Mouse (Mus musculus): ENCODE data around the gene Metap2. TPM values are rescaled to one million over a fixed set of nuclear protein-coding genes. Genes with fewer than 3 reads are reported as not detected.
A peak's percentile ranks its signal among the peaks of the same experiment; 100 is the strongest.

Gene Metap2
- polyA plus RNA-seq, 1 experiment from 2014 or later, result 171 TPM

DNA sequence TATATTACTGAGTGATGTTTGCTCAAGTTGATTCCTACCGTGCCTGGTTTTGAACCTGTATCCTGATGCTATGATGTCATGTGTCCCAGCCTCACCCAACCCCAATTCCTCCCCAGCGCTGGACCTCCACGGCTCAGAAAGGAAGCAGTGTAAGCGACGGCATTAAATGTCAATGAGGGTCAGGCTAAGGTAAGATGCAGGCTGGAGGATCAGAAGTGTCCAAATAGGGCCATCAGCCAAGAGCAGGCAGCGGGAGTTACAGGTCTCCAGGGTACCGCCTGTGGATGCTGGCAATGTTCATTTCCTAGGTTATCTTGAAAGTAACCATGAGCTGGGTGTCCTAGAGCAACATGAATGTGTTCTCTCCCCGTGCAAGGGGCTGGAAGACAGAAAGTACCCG is 34.5 kb upstream of the Metap2 start:
- ATAC-seq (ENCODE audit: low FRiP score, low TSS enrichment), result no peak
- H3K4me3 ChIP-seq (ENCODE audit: low read length), result no peak overlapping the region
- H3K27me3 ChIP-seq (ENCODE audit: insufficient read depth, low read length), result no peaks in the 10 kb centered on the region
- H3K27ac ChIP-seq (ENCODE audit: low read length), result no peak overlapping the region
- 65% methylated on average over 9 of the region's 9 CpGs for WGBS
- H3K4me1 ChIP-seq (ENCODE audit: insufficient read depth, low read length), result no peaks in the 10 kb centered on the region
- H3K9ac ChIP-seq (replicated peaks; ENCODE audit: low read length), result no peak overlapping the region
- no peaks in the 10 kb centered on the region for H3K9me3 ChIP-seq (ENCODE audit: low read length)
- H3K4me2 ChIP-seq (replicated peaks; ENCODE audit: low read depth, low read length), result no peak overlapping the region
- H3K36me3 ChIP-seq (ENCODE audit: insufficient read depth, low read length), result no peaks in the 10 kb centered on the region

- no peak overlapping the region for H3K9ac ChIP-seq (replicated peaks; ENCODE audit: low read length)
- H3K27me3 ChIP-seq (ENCODE audit: insufficient read depth, low read length), result no peaks in the 10 kb centered on the region
- H3K4me3 ChIP-seq (ENCODE audit: low read length), result no peak overlapping the region
- ATAC-seq (ENCODE audit: low FRiP score, low TSS enrichment), result no peak
- WGBS, result 70% methylated on average over 4 of the region's 4 CpGs
- no peak overlapping the region for H3K27ac ChIP-seq (ENCODE audit: low read length)
- H3K9me3 ChIP-seq (ENCODE audit: low read length), result no peaks in the 10 kb centered on the region
- H3K36me3 ChIP-seq (ENCODE audit: insufficient read depth, low read length), result no peaks in the 10 kb centered on the region
- no peaks in the 10 kb centered on the region for H3K4me1 ChIP-seq (ENCODE audit: insufficient read depth, low read length)
- H3K4me2 ChIP-seq (replicated peaks; ENCODE audit: low read depth, low read length), result no peak overlapping the region
These were observed 33.4 kb upstream of the Metap2 start for GRCm38 (mm10) chr10:93930236-93930824.

GRCm38 (mm10) chr10:93924666-93925065 is 27.8 kb upstream of the Metap2 start:
- Histone ChIP-seq H3K9ac (replicated peaks; ENCODE audit: low read length) (no peak overlapping the region), H3K4me2 (replicated peaks; ENCODE audit: low read depth, low read length) (no peak overlapping the region), H3K27ac (ENCODE audit: low read length) (no peak overlapping the region), H3K9me3 (ENCODE audit: low read length) (no peaks in the 10 kb centered on the region), H3K27me3 (ENCODE audit: insufficient read depth, low read length) (no peaks in the 10 kb centered on the region), H3K4me3 (ENCODE audit: low read length) (no peak overlapping the region), H3K36me3 (ENCODE audit: insufficient read depth, low read length) (no peaks in the 10 kb centered on the region), H3K4me1 (ENCODE audit: insufficient read depth, low read length) (no peaks in the 10 kb centered on the region)
- WGBS, result 86% methylated on average over 5 of the region's 5 CpGs
- no peak for ATAC-seq (ENCODE audit: low FRiP score, low TSS enrichment)

DNA sequence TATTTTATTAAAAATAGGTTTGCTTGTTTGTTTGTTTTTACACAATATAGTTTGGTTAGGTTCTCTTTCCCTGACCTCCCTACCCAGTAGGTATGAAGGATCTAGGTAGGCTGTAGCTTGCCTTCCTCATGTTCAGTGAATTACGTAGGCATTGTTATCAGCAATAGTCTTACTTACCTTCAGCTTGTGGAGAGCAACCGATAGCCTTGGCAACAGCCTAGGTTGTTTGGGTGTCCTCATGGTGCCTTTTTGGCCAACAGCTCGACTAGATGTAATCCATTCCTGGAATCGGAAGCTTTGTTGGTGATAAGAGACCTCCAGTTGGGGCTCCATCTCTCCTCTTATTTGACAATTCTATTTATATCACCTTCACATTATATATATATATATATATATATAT is 24.3 kb upstream of the Metap2 start:
- Histone ChIP-seq H3K9ac (replicated peaks; ENCODE audit: low read length) (no peak overlapping the region), H3K27ac (ENCODE audit: low read length) (no peak overlapping the region), H3K4me1 (ENCODE audit: insufficient read depth, low read length) (no peaks in the 10 kb centered on the region), H3K9me3 (ENCODE audit: low read length) (no peaks in the 10 kb centered on the region), H3K4me2 (replicated peaks; ENCODE audit: low read depth, low read length) (no peak overlapping the region), H3K4me3 (ENCODE audit: low read length) (no peak overlapping the region), H3K36me3 (ENCODE audit: insufficient read depth, low read length) (no peaks in the 10 kb centered on the region), H3K27me3 (ENCODE audit: insufficient read depth, low read length) (no peaks in the 10 kb centered on the region)
- 95% methylated on average over 4 of the region's 4 CpGs for WGBS
- ATAC-seq (ENCODE audit: low FRiP score, low TSS enrichment), result no peak

GRCm38 (mm10) chr10:93919227-93919626 is 22.3 kb upstream of the Metap2 start:
- Histone ChIP-seq H3K36me3 (ENCODE audit: insufficient read depth, low read length) (no peaks in the 10 kb centered on the region), H3K9ac (replicated peaks; ENCODE audit: low read length) (no peak overlapping the region), H3K27me3 (ENCODE audit: insufficient read depth, low read length) (no peaks in the 10 kb centered on the region), H3K27ac (ENCODE audit: low read length) (peak overlapping the region; percentile 32), H3K4me2 (replicated peaks; ENCODE audit: low read depth, low read length) (no peak overlapping the region), H3K4me3 (ENCODE audit: low read length) (no peak overlapping the region), H3K4me1 (ENCODE audit: insufficient read depth, low read length) (no peaks in the 10 kb centered on the region), H3K9me3 (ENCODE audit: low read length) (no peaks in the 10 kb centered on the region)
- ATAC-seq (ENCODE audit: low FRiP score, low TSS enrichment), result no peak; the same call in 1 of the 2 replicates
- WGBS, result 52% methylated on average over 13 of the region's 13 CpGs

GRCm38 (mm10) chr10:93918701-93919100 is 21.8 kb upstream of the Metap2 start:
- 59% methylated on average over 6 of the region's 6 CpGs for WGBS
- H3K4me2 ChIP-seq (replicated peaks; ENCODE audit: low read depth, low read length), result no peak overlapping the region
- no peak for ATAC-seq (ENCODE audit: low FRiP score, low TSS enrichment)

DNA sequence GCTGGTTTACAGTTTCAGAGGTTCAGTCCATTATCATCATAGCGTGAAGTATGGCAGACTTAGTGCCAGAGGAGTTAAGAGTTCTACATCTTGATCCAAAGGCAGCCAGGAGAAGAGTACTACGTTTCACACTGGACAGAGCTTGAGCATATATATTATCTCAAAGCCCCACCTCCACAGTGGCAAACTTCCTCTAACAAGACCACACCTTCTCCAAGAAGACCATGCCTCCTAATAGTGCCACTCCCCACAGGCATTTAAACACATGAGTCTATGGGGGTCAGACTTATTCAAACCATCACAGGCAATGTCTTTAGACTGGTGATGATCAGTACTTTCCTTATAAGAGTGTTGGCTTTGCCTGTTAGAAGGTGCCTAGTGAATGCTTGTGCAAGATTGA is 21.2 kb upstream of the Metap2 start:
- H3K4me1 ChIP-seq (ENCODE audit: insufficient read depth, low read length), result no peaks in the 10 kb centered on the region
- H3K9me3 ChIP-seq (ENCODE audit: low read length), result no peaks in the 10 kb centered on the region
- H3K4me3 ChIP-seq (ENCODE audit: low read length), result no peak overlapping the region
- no peak for ATAC-seq (ENCODE audit: low FRiP score, low TSS enrichment)
- no peaks in the 10 kb centered on the region for H3K36me3 ChIP-seq (ENCODE audit: insufficient read depth, low read length)
- 67% methylated on average over 2 of the region's 2 CpGs for WGBS
- 0 out of 2 replicates have a peak overlapping the region, but pooled peaks have one; percentile 4 for H3K27ac ChIP-seq (ENCODE audit: low read length)
- H3K9ac ChIP-seq (replicated peaks; ENCODE audit: low read length), result no peak overlapping the region
- no peak overlapping the region for H3K4me2 ChIP-seq (replicated peaks; ENCODE audit: low read depth, low read length)
- H3K27me3 ChIP-seq (ENCODE audit: insufficient read depth, low read length), result no peaks in the 10 kb centered on the region

More at GRCm38 (mm10) chr10:93918701-93919100, 21.8 kb upstream of the Metap2 start:
- no peaks in the 10 kb centered on the region for H3K9me3 ChIP-seq (ENCODE audit: low read length)
- H3K4me3 ChIP-seq (ENCODE audit: low read length), result no peak overlapping the region
- no peaks in the 10 kb centered on the region for H3K4me1 ChIP-seq (ENCODE audit: insufficient read depth, low read length)
- no peaks in the 10 kb centered on the region for H3K27me3 ChIP-seq (ENCODE audit: insufficient read depth, low read length)
- H3K36me3 ChIP-seq (ENCODE audit: insufficient read depth, low read length), result no peaks in the 10 kb centered on the region
- H3K27ac ChIP-seq (ENCODE audit: low read length), result peak overlapping the region; percentile 32; the same call in 1 of the 2 replicates
- H3K9ac ChIP-seq (replicated peaks; ENCODE audit: low read length), result no peak overlapping the region

DNA sequence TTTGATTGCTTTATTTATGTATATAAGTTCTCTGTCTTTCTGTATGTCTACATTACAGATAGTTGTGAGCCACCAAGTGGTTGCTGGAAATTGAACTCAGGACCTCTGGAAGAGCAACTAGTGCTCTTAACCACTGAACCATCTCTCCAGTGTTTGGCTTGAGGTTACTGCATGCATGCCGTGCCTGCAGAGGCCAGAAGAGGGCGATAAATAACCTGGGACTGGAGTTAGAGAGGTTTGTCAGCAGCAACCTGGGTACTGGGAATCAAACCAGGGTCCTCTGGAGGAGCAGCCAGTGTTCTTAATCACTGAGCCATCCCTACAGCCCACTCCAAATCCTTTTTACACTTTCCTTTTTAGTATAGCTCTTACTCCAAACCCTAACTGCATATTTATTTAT is 19.9 kb upstream of the Metap2 start:
- Histone ChIP-seq H3K4me2 (replicated peaks; ENCODE audit: low read depth, low read length) (no peak overlapping the region), H3K9me3 (ENCODE audit: low read length) (no peaks in the 10 kb centered on the region), H3K4me1 (ENCODE audit: insufficient read depth, low read length) (no peaks in the 10 kb centered on the region), H3K4me3 (ENCODE audit: low read length) (no peak overlapping the region), H3K9ac (replicated peaks; ENCODE audit: low read length) (no peak overlapping the region), H3K27ac (ENCODE audit: low read length) (no peak overlapping the region), H3K27me3 (ENCODE audit: insufficient read depth, low read length) (no peaks in the 10 kb centered on the region), H3K36me3 (ENCODE audit: insufficient read depth, low read length) (no peaks in the 10 kb centered on the region)
- ATAC-seq (ENCODE audit: low FRiP score, low TSS enrichment), result no peak
- 83% methylated on average over 2 of the region's 2 CpGs for WGBS

GRCm38 (mm10) chr10:93915531-93916275 is 18.8 kb upstream of the Metap2 start:
- ATAC-seq (ENCODE audit: low FRiP score, low TSS enrichment), result no peak
- H3K4me3 ChIP-seq (ENCODE audit: low read length), result no peak overlapping the region
- H3K4me1 ChIP-seq (ENCODE audit: insufficient read depth, low read length), result no peaks in the 10 kb centered on the region
- H3K9ac ChIP-seq (replicated peaks; ENCODE audit: low read length), result no peak overlapping the region
- no peaks in the 10 kb centered on the region for H3K36me3 ChIP-seq (ENCODE audit: insufficient read depth, low read length)
- no peaks in the 10 kb centered on the region for H3K9me3 ChIP-seq (ENCODE audit: low read length)
- H3K27me3 ChIP-seq (ENCODE audit: insufficient read depth, low read length), result no peaks in the 10 kb centered on the region
- WGBS, result 34% methylated on average over 11 of the region's 11 CpGs
- no peak overlapping the region for H3K4me2 ChIP-seq (replicated peaks; ENCODE audit: low read depth, low read length)
- H3K27ac ChIP-seq (ENCODE audit: low read length), result no peak overlapping the region

DNA sequence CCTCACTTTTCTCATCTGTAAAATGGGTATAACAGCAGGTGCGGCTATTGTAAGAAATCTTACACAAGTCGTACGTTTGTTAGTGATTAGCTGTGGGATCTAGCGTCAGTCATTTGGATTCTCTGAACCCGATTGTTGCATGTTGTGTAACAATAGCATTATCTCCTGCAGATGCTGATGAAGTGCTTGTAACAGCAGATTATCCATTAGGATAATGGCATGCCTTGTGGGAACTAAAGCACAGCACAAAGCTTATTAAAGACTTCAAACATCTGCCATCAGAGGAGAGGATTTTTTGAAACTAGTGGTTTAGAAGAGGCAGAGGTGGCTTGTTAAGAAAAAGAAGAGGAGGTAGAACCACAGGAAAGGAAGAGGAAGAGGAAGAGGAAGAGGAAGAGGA is 16.6 kb upstream of the Metap2 start:
- H3K36me3 ChIP-seq (ENCODE audit: insufficient read depth, low read length), result no peaks in the 10 kb centered on the region
- H3K4me1 ChIP-seq (ENCODE audit: insufficient read depth, low read length), result no peaks in the 10 kb centered on the region
- no peak for ATAC-seq (ENCODE audit: low FRiP score, low TSS enrichment)
- H3K9me3 ChIP-seq (ENCODE audit: low read length), result no peaks in the 10 kb centered on the region
- H3K9ac ChIP-seq (replicated peaks; ENCODE audit: low read length), result no peak overlapping the region
- 95% methylated on average over 5 of the region's 5 CpGs for WGBS
- no peak overlapping the region for H3K27ac ChIP-seq (ENCODE audit: low read length)
- no peak overlapping the region for H3K4me3 ChIP-seq (ENCODE audit: low read length)
- H3K4me2 ChIP-seq (replicated peaks; ENCODE audit: low read depth, low read length), result no peak overlapping the region
- H3K27me3 ChIP-seq (ENCODE audit: insufficient read depth, low read length), result no peaks in the 10 kb centered on the region

Measured in kidney, embryonic 16.5 days (tissue).